Mouse (Mus musculus): ENCODE results near the gene Crebbp. TPM values are rescaled to one million over a fixed set of nuclear protein-coding genes. Genes with fewer than 3 reads are reported as not detected.

Crebbp gene
- total and polyA plus RNA-seq, 2 experiments, result 8.4 to 10.1 TPM

DNA sequence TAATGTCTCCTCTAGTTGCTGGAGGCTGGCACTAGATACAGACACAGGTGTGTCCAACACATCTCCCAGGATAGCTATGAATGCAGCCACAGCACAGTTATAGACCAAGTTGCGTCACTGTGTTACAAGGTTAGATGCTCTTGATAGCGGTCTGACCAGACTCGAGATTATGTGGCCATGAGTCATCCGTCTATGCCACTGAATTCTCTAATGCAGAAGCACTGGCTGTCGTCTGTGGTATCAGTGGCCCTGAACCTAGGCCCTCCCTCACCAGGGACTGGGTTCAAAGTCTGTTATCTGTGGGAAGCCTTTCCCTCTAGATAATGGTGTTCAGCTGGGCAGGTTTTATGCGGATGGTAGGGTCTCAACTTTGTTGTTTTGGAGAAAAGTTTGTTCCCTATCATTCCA lies 181.5 kb downstream of the Crebbp start:
- 17% methylated on average over 6 of the region's 6 CpGs for WGBS
- Histone ChIP-seq H3K27ac (replicated peaks; ENCODE audit: insufficient read depth, low read depth, low read length) (peak overlapping the region; percentile 43; the same call in 1 of the 2 replicates), H3K4me1 (ENCODE audit: control insufficient read depth, insufficient read depth, low read length) (peaks cover 11% of the 10 kb centered on the region), H3K36me3 (ENCODE audit: control insufficient read depth, insufficient read depth, low read length) (no peaks in the 10 kb centered on the region), H3K9ac (ENCODE audit: low read depth, low read length) (no peak overlapping the region), H3K79me2 (ENCODE audit: control insufficient read depth, insufficient read depth, low read length) (no peaks in the 10 kb centered on the region), H3K4me3 (ENCODE audit: insufficient read depth, low read depth, low read length) (no peak overlapping the region), H3K27me3 (ENCODE audit: control insufficient read depth, insufficient read depth, low read length) (no peaks in the 10 kb centered on the region)
- DNase-seq (ENCODE audit: extremely low read depth, low read depth, low spot score), result peak; percentile 87
- TF ChIP-seq POLR2A (IDR thresholded peaks at IDR 0.05; ENCODE audit: extremely low read depth, insufficient read depth, low read length), result no peak
- no peak for TF ChIP-seq CTCF (IDR thresholded peaks at IDR 0.05; ENCODE audit: low read depth, low read length)

DNA sequence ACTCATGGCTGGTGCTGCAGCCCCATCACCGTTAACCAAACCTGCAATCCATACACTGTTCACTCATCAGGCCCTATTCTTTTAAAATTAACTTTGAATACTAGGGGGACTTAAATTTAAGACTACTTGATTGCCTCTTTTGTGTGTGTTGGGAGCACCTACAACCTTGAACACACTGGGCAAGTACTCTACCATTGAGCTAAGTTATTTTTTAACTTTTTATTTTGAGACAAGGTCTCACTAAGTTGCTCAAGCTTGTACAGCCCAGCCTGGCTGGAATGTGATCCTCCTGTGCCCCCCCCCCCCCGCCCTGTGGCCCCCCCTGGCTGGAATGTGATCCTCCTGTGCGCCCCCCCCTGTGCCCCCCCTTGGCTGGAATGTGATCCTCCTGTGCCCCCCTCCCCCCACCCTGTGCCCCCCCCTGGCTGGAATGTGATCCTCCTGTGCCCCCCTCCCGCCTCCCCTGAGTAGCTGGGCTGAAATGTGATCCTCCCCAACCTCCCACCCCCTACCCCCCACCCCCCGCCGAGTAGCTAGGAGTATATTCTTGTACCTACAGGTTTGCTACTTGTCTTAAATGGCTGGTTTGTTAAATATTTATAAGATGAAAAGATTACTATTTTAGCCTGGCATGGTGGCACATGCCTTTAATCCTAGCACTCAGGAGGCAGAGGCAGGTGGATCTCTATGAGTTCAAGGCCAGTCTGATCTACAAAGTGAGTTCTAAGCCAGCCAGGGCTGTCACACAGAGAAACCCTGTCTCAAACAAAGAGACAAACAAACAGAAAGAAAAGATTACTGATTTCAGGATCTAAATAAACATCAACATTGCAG lies 182.1 kb downstream of the Crebbp start:
- 44% methylated on average over 5 of the region's 6 CpGs for WGBS

More for the DNA sequence above, 182.1 kb downstream of the Crebbp start:
- peak overlapping the region; percentile 54; the same call in 1 of the 2 replicates for H3K27ac ChIP-seq (replicated peaks; ENCODE audit: insufficient read depth, low read depth, low read length)
- H3K79me2 ChIP-seq (ENCODE audit: control insufficient read depth, insufficient read depth, low read length), result no peaks in the 10 kb centered on the region
- TF ChIP-seq CTCF (IDR thresholded peaks at IDR 0.05; ENCODE audit: low read depth, low read length) (no peak), POLR2A (IDR thresholded peaks at IDR 0.05; ENCODE audit: extremely low read depth, insufficient read depth, low read length) (no peak)
- H3K4me1 ChIP-seq (ENCODE audit: control insufficient read depth, insufficient read depth, low read length), result peaks cover 11% of the 10 kb centered on the region
- H3K27me3 ChIP-seq (ENCODE audit: control insufficient read depth, insufficient read depth, low read length), result no peaks in the 10 kb centered on the region
- no peaks in the 10 kb centered on the region for H3K36me3 ChIP-seq (ENCODE audit: control insufficient read depth, insufficient read depth, low read length)
- no peak overlapping the region for H3K4me3 ChIP-seq (ENCODE audit: insufficient read depth, low read depth, low read length)
- no peak overlapping the region for H3K9ac ChIP-seq (ENCODE audit: low read depth, low read length)
- DNase-seq (ENCODE audit: extremely low read depth, low read depth, low spot score), result peak; percentile 75

Other genes with a start within 250 kb of the Crebbp start
- 0.18 and 0.20 TPM in 2 replicates for gene Nlrc3, start 237.4 kb downstream of the Crebbp start, total RNA-seq (2014; rRNA removed)
- gene Nlrc3, start 237.4 kb downstream of the Crebbp start, polyA plus RNA-seq (2012; rRNA removed), result 0.29 and 0.67 TPM in 2 replicates
- gene Slx4, start 210.2 kb downstream of the Crebbp start, total RNA-seq (2014; rRNA removed), result 2.6 and 3.4 TPM in 2 replicates
- 2.7 and 6.6 TPM in 2 replicates for gene Slx4, start 210.2 kb downstream of the Crebbp start, polyA plus RNA-seq (2012; rRNA removed)
- gene Dnase1, start 177.1 kb downstream of the Crebbp start, total RNA-seq (2014; rRNA removed), result 0.13 TPM in 1 of 2 replicates, not detected in the other
- 0.16 and 0.24 TPM in 2 replicates for gene Dnase1, start 177.1 kb downstream of the Crebbp start, polyA plus RNA-seq (2012; rRNA removed)
- 151 and 167 TPM in 2 replicates for gene Trap1, start 136.2 kb downstream of the Crebbp start, total RNA-seq (2014; rRNA removed)
- 161 and 179 TPM in 2 replicates for gene Trap1, start 136.2 kb downstream of the Crebbp start, polyA plus RNA-seq (2012; rRNA removed)
- 23.0 and 24.5 TPM in 2 replicates for gene Adcy9, start 206.5 kb upstream of the Crebbp start, total RNA-seq (2014; rRNA removed)
- 10.0 and 15.0 TPM in 2 replicates for gene Adcy9, start 206.5 kb upstream of the Crebbp start, polyA plus RNA-seq (2012; rRNA removed)